Mouse (Mus musculus) R1 (cell line): ENCODE measurements around the gene Bco2.

ENCODE experiments used
- DNase-seq: peaks from one replicate; pipeline ENCODE4 v3.0.0-alpha.2; 2018; ENCODE audit warnings: low read depth, low spot score

Bco2 gene

DNA sequence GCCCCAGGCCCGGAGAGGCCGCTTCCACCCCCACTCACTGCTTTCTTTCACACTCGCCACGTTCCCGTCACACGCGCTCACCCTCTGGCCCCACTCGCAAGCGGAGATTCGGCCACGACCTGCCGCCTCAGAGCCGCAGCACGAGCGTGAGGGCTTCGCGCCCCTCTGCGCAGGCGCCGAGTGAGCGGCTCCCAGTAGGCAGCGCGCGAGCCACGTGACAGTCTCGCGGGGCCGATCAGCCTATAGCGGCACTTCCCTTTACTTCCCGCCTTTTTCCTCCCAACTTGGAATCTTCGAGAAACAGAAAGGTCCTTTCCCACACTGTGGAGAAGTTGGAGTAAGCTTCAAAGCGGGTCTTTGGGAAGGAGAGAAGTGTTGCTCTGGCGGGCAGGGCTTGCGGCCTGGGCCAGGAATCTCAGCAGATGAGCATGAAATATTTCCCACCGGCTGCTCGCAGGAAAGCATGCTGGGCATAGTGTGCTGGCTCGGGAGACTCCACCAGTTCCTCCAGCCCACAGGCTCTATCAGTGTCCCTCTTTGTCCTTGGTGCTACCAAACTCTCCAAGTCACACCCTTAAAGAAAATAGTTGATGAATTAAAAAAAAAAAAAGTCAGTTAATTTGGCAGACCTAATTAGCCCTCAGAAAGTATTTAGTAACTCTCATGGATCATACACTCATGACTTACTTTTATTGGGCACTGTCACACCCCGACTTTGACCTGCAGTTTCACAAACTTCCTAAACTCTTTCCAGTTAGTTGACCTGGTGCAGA, 6.3 kb upstream of the Bco2 start, which contains the start of gene Tex12:
Gene Tex12, minus strand, starts transcription at position 181 of the 773 bp plus-strand sequence.
- DNase-seq, result peak; percentile 74

DNA sequence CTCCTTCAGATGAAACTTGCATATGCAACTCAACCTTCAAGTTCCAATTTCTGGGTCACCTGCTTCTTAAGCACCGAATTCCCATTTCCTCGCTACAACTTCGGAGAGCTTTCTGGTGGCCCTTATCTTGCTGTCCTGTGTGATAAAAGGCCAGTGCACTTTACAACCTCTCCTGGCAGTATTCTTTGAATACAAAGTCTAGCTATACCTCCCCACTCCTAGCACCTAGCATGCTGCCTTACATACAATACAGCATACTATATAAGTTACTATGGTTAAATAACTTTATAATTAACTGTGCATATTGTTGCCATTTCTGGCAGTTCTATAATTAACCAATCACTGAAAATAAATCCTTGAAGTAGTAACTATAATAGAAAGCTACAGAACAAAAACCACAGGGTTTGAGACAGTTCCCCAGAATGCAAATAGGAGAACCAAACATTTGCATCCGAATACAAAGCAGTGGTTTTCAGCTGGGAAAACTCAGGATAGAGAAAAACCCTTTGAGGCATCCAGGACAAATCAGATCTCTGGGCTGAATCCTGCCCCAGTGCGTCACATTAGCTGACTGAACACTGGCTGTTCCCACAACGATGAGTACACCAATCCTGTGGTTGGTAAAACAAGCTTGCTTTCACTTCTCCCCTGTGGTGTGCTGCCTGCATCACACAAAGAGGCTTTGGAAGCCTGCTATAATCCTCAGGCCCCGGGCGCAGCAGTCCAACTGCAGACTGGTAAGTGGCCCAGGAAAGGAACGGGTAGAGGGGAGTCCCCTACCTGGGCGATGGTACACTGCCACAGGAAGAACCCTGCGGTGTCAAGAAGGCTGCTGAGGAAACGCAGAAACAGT, 514 bp downstream of the Bco2 start, which contains the start of gene Il18:
Gene Il18, plus strand, starts transcription at position 587 of the 853 bp plus-strand sequence.
- DNase-seq, result peak; percentile 82

DNA sequence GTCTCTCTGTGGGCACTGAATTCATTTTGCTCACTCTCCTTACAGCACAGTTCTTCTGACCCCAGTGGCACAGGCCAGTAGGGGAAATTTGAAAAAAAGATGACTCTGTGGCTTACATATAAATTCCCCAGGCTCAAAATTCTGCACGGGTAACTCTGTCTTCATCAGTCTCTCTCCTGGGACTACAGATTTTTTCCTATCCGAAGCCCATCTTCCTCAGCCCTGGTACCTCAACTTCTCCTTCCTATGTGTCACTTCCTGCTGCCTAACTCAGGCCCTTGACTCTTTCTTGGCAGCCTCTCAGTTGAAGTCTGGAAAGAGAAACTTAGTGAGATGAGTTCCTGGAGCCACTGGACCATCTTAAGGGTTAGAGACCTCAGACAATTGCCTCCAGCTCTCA, 1.4 kb downstream of the Bco2 start:
- no peak for DNase-seq

DNA sequence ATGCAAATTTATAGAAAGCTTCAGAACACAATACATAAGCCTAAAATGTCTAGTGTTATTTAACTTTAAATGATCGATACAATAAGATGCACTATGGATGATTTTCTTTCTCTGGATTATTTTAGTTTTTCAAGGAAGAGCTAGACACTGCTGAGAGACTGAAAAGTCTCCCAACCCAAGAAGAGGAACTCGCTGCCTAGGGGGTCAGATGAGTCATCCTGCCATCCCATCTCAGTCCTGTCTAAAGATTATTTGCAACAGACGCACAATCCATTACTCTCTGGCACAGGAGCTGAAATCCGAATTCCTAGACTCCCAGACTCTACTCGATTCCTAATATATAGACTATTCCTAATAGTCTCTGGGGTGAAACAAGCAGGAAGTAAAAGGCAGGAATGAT, 2.8 kb downstream of the Bco2 start:
- DNase-seq, result no peak

DNA sequence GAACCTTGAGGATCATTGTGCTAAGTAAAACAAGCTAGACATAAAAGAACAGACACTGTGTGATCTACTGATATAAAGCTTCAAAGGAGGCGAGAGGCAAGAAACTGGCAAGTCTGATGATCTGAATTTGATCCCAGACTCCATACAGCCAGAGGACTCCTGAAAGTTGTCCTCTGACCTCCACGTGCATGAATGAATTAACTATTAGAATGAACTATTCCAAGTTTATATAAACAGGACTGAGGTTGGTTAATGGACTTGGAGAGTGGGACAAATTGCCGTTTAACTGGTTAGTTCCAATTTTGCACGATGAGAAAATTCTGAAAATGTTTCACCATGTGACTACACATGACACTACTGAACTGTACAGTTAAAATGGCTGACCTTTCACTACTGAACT, 6.0 kb downstream of the Bco2 start:
- no peak for DNase-seq

DNA sequence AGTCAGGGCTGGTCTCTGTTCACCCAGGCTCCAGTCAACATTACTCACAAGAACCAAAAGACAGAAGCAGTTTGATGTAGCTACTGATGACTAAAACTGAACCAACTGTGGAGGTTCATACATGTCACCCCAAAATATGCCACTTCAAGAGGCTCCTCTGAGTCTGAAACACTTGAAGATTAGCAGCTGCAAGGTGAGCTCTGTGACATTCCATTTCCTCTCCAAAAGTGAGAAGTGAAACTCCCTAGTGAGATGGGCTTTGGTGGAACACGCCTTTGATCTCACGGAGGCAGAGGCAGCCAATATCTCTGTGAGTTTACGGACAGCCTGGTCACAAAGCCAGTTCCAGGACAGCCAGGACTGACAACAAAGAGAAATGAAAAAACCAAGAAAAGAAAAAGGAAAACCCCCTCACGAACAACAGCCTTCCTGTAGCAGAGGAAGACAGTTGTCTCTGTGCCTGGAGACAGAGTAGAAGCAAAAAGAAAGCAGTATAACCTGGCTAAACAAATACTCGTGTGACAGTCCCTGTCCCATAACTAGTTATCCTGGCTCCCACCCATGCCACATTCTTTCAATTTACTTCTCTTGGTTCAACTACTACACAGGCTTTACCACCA, 7.0 kb downstream of the Bco2 start:
- DNase-seq, result no peak

DNA sequence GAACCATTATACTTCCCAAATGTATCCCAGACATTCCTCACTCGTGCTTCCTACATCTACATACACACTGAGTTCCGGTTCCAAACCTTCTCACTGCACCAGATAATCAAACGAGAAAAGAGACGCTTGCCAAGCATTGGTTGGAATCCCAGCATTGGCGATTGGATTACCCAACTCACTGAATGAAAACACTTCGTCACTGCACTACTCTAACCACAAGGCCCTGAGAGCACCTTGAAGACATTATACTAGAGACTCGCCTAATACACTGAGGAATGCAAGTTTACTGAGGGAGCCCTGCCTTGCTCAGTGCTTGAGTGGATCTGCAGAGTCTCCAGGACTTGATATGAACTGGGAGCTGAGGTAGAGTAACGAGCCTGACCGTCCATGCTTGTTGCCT, 12.6 kb downstream of the Bco2 start:
- no peak for DNase-seq

DNA sequence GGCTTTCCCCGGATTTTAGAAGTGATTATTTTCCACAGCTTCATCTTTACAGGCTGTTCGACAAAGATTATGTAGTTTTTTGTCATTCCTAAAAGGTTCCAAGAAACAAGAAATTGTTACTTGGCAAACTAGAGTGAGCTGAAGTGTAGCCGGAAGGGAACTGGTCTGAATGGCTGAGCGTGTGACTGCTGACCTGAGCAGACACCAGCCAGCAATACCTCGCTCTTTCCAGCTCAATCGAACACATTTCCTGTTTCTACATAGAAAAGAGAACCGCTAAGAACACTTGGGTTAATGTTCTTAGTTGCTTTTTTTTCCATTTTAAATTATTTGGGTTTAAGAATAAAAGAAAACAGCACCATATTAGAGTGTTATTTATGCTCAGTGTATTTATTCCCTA, 14.8 kb downstream of the Bco2 start:
- no peak for DNase-seq

DNA sequence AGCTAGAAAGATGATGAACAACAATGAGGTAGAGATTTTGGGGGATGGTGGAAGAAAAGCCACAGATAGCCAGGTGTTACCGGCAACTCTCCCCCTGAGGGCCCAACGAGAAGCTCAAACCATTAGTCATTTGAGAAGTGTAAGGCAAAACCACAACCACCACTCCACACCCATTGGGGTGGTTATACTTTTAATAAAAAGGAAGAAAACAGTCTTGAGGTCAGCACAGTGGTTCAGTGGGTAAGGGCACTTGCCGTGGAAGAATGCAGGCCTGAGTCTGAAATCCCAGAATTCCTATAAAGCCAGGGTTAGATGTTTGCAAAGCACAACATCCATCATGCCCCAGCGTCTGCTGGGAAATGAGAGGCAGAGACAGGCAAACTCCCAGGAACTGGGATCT, 17.7 kb downstream of the Bco2 start:
- DNase-seq, result no peak

DNA sequence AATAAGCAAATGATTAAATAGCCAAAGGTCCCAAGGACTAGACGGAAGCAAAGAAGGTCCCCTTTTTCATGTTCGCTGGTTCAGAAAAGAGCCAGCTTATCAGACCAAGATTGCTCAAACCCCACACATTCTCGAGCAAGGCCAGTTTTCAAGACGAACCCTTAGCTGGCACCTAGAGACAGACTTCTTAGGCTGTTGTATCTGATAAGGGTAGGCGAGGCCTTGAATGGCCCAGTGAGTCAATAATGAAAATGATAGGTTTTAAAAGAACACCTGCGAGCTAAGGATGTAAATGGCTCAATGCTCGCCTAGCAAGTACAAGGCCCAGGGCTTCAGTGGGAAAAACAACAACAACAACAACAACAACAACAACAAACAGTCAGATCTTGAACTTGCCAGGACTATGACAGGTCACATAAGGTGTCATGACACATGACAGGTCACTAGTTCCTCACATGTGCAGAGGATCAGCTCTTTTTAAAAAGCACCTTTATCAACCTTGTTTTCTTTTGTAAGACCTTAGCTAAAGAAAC, 18.3 kb downstream of the Bco2 start:
- no peak for DNase-seq

DNA sequence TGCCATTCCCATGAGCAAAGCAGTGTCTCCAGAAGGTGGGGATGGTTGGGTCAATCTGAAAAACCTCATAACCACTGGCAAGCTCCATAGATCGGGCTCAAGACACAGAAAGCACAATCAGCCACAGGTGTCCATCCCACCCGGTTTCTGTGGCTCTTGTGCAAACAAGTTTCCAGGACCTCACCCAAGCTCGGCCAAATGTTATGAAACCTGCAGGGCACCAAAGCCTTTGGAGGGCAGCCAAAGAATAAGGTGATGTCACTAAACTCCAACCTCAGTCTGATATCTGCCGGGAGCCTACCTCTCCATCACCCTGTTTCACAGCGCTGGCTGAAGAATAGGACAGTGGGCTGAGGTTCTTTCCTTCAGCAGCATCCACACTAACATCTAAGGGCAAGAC, 19.1 kb downstream of the Bco2 start:
- DNase-seq, result no peak

DNA sequence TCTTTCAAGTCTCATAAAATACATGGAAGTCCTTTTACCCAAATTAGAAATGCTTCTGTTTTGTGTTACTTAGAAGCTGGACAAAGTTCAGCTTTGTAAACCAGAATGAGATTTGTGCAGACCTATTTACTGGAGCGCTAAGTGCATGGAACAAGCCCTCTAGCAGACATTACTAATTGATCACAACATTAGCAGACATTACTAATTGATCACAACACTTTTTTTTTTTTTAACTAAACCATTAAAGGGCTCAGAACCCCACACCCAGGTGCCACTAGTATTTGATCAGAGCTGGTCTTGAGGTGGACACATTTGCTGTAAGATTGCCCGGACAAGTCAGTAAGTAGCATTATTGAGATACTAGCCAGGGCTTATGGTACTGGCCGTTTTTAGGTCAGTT, 21.2 kb downstream of the Bco2 start:
- peak; percentile 34 for DNase-seq

DNA sequence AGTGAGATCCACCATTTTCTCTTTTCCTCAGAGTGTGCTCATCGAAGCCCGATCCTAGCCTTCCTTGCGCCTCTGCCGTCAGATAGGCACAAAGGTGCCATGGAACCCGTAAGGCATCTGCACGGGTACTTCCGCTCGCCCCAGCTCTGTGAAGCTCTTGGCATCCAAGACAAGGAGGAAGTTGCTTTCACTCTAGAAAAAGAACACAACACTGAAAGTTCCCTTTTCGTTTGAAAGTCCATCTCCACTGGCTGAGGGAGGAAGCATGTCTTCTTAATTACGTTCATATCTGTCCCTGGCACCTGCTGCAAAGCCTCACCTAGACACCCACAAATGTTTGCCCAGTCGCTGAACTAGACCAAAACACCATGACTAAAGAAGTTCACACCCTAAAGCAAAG, 21.7 kb downstream of the Bco2 start:
- DNase-seq, result peak; percentile 12

DNA sequence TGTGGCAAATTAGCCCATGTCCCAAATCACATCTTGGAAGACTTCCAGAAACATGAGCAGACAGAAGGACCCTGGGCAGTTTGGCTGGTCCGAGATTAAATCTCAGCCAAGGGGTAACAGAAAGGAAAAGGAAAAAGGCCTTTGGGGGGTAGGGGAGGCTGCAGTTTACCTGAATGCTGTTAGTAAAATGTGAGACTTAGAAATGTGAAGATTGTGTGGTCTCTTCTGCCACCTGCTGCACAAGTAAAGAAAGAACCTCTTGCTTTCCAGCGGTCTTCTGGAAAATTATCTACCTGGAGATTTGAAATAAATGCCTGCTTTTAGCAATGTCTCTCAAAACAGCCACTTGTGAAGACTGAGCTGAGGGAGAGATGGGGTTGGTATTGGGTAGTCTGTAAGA, 24.1 kb downstream of the Bco2 start:
- peak; percentile 40 for DNase-seq

DNA sequence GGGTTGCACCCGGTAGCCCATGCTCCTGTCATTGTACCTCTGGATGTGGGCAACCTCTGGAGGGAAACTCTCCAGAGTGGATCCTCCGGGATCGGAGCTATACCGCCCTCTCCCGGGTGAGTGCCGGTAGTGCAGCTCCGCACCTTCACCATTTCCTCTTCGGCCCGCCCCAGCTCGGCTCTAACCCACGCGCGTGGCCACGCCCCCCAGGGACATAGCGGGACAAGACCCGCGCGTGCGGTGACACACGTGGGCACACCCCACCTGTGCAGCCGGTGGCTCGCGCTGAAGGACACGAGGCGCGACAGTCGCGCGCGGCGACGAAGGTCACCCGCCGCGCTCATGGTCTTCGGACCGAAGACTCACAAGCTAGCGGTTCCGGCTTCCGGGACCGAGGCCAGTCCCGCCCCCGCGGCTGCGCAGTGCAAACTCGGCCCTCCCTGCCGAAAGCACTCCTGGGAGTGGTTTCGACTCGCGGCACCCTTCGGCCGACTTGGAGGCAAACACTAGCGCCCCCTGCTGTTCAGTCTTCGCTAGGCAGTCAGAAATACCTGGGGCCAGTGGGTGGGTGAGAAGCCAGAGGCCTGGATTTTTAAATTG, 26.6 kb downstream of the Bco2 start, which contains the start of gene Pts:
Gene Pts, minus strand, starts transcription at position 432 of the 600 bp plus-strand sequence.
- DNase-seq, result peak; percentile 96

DNA sequence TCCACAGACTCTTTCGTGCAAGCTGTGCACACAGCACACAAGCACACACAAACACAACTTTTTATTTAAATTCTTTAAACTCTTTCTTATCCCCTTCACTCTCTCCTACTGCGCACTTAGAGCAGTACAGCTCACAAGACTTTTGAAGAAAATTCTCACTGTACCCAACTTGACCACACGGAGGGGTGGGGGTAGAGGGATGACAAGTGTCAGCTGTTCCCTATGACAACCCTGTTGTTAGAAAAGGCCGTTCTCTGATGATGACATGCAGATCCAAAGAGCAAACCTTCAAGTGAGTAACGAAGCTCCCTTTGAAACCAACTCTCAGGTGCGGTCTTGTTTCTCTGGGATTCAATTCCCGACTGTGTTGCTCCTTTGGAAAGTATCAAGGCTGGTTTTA, 27.1 kb downstream of the Bco2 start:
- no peak for DNase-seq

DNA sequence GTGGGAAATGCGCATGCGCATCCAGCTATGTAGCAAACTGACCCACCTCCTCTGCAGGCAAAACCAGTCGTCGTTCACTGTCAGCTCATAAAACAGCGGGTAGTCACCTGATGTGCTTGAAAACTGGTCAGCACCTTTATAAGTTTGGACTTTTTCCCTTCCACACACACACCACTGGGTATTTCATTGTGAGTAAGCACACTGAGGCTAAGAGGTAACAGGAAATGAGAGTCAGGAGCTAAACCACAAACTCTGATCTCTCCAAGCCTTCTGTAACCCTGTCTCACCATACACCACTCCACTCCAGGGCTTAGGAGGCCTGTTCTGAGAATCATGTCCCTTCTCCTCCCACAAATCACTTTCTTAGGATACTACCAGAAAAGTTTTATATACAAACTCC, 29.4 kb downstream of the Bco2 start:
- no peak for DNase-seq

DNA sequence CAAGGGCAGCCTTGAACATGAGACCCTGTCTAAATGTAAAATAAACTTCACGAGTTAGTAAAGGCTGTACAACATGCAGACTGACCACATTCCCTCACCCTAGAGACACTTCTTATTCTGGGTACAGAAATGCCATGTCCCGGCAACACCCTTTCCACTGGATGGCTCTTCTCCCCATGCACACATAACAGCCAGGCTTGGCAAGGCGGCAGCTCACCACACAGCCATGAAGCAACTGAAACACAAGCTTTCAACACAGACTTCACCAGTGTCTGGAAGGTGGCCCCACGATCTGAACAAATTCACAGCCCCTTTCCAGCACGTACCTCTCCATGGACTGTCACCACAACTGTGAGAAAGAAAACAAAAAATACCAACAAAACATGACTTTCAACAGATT, 30.0 kb downstream of the Bco2 start:
- no peak for DNase-seq

DNA sequence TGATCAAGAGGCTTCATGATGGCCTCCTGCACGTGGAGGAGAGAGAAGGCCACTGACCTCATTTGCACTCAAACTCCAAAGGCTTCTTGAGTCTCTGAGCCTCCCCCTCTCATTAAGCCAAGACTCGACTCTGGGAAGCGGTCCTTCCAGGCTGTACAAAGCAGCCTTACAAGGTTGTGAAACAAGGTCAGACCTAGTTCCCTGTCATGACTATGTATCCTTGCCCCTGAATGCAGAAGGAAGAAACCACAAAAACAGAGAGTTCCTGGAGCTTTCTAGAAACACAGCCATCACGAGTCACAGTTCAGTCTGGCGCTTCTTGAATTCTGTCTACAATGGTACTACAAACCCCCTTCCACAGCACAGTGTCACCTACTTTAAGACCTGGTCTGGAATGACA, 32.4 kb downstream of the Bco2 start:
- no peak for DNase-seq

DNA sequence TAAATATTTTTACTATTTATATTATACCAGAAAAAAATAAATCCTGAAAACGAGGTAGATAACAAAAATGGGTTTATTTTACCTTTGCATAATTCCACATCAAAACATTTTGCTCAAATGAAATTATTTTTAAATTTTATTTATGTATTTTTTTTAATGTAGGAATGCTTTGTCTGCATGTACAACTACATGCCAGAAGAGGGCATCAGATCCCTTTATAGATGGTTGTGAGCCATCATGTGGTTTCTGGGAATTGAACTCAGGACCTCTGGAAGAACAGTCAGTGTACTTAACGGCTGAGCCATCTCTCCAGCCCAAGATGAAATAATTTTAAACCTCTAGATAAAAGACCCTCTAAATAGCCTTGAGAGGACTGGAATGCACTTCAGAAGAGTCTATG, 33.4 kb downstream of the Bco2 start:
- no peak for DNase-seq

DNA sequence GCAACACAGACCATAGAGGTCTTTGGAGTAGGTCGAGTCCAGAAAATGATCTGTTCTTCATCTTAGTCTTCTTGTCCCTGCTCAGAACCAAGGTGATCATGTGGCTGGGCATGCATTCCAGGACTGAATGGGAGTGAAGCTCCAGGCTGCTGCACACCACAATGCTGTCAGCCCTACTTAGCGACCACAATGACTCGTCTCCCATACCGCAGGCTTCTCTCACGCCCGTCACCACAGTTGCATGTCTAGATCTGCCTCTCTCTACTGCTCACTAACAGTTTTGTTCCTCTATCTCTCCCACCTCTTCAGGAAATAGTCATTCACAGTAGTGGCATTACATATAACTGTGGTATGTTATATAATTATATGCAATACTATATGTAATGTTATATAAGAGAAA, 34.2 kb downstream of the Bco2 start:
- DNase-seq, result no peak

DNA sequence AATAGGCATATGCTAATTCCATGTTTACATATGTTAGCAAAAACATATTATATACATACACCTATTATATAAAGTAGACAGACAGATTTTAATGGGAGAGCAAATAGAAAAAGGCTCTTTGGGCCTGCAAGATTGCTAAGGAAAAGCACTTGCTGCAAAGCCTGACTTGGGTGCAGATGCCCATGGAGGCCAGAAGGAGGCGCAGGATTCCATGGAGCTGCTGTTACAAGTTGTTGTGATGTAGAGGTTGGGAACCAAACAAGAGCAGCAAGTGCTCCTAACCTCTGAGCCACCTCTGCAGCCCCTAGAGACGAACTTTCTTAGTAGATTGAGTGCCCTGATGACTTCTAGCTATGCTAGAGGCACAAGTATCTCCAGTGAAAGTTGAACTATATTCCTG, 36.2 kb downstream of the Bco2 start:
- DNase-seq, result peak; percentile 84
